Mouse (Mus musculus) erythroblast, adult 5-6 weeks (primary cell): ENCODE results near the gene Palmd. TPM values are rescaled to one million over a fixed set of nuclear protein-coding genes. Genes with fewer than 3 reads are reported as not detected.

ENCODE experiments used
- ATAC-seq: replicated peaks from 2 replicates; pipeline ENCODE4 v1.8.0; 2016; ENCODE audit warnings: moderate number of reproducible peaks, mild to moderate bottlenecking, moderate TSS enrichment, inconsistent platforms; ENCODE audit not compliant: poor library complexity, low FRiP score, severe bottlenecking
- total RNA-seq, 2 experiments: library from RNA; stranded (forward) in 1 of 2; stranded (reverse) in 1 of 2; fragments of 150-400 nt in 1 of 2; fragments of 200-764, 138-1000 nt in 1 of 2; gene quantifications; 2 replicates each; pipeline versions ENCODE4 v1.2.3 to v1.2.4; 2015 to 2017; ENCODE audit warnings: low replicate concordance in 2 of 2

Palmd gene
- total RNA-seq, 2 experiments from 2014 or later = not detected

- ATAC-seq = no peak
These were observed 7.2 kb downstream of the Palmd start for GRCm38 (mm10) chr3:116961354-116962142.

- ATAC-seq = no peak
These were observed 8.4 kb downstream of the Palmd start for GRCm38 (mm10) chr3:116960414-116960813.

GRCm38 (mm10) chr3:116955061-116955460, 13.7 kb downstream of the Palmd start:
- ATAC-seq = no peak

DNA sequence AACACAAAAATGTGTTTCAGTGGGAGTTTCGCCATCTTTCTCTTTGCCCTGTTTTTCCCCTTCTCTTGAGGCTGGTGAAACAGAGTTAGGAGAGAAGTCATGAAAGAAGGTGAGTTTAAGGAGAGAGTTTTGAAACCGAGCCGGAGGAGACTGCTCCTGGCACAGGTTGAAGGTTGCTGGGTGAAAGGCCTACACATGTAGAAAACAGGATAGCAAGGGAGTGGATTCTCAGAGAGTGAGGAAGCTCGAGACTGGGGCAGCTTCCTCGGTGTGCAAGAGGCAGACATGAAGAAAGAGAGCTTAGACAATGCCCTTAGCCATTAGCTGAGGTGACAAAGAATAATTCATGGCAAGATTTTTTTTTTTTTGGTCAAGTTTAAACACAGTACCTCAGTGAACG, 15.4 kb downstream of the Palmd start:
- no peak for ATAC-seq

DNA sequence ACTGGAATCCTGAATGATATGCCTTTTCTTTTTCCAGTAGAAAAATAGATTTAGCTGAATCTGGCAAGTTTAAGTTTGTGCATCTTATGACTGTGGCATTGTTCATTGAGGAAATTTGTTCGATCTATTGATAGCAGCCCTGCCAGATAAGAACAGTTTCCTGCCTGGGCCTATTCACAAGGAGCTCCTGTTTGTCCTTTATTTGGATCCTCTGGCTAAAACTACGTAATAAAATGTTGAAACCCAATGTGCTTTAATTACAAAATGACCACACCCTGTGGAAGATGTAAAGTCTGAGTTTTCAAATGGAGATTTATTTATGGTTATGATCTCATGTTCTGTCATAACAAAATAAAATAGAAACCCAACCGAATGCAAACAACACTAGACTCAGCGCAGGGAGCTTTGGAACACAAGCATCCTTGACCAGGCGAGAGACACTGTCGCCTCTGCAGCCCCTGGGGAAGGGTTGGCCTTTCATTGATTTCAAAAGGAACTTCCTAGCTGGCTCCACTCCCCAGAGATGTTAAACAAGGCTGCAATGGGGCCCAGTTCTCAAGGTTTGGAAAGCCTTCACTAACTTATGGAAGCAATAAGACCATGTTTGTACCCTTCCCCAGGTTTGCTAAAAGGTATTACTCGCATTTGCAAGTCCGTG, 16.4 kb downstream of the Palmd start:
- ATAC-seq = no peak

DNA sequence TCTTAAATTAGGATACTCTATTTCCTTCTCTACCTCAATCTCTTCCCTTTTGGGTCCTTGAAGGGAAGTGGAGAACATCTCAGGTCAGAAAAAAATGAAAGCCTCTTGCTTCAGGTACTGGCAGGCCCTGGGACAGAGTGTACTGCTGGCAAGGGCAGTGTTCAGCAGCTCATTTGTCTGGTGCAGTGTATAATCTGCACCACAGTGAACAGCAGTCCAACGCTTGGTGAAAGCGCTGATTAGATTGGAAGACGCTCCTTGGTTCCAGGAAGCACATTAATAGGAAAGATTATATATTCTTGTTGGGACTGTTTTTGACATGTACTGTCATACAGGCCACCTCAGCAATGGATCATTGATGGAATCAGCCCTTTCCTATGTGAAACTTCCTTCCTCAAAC, 17.3 kb downstream of the Palmd start:
- no peak for ATAC-seq

- ATAC-seq = no peak
These were observed 18.1 kb downstream of the Palmd start for GRCm38 (mm10) chr3:116950665-116951115.

DNA sequence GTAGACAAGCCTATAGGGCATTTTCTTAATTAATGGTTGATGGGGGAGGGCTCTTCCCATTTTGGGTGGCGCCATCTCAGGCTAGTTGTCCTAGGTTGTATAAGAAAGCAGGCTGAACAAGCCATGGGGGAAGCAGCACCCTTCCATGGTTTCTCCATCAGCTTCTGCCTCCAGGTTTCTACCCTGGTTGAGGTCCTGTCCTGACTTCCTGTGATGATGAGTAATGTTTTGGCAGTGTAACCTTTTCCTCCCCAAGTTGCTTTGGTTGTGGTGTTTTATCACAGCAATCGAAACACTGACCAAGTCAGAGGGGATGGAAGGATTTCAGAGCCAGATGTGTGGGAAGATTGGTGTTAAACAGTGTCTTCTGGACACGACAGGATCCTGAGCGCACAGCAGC, 22.3 kb downstream of the Palmd start:
- no peak for ATAC-seq

GRCm38 (mm10) chr3:116943422-116943821, 25.4 kb downstream of the Palmd start:
- ATAC-seq = no peak

DNA sequence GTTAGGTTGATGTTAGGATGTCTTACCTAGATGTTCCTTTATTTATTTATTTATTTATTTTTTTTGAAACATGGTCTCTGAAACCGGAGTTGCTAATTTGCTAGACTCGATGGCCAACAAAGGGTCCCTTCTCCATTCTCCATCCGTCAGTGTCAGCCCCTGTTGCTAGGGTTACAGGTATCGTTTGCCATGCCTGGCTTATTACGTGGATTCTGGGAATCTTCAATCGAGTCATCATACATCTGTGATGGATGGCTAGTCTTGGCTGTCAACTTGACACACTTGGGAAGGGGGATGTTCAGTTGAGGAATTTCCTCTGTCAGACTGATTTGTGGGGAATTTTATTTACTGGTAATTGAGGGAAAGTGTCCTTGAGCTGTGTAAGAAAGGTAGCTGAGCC, 26.0 kb downstream of the Palmd start:
- ATAC-seq = no peak

- ATAC-seq = no peak
These were observed 27.1 kb downstream of the Palmd start for GRCm38 (mm10) chr3:116941559-116942117.

DNA sequence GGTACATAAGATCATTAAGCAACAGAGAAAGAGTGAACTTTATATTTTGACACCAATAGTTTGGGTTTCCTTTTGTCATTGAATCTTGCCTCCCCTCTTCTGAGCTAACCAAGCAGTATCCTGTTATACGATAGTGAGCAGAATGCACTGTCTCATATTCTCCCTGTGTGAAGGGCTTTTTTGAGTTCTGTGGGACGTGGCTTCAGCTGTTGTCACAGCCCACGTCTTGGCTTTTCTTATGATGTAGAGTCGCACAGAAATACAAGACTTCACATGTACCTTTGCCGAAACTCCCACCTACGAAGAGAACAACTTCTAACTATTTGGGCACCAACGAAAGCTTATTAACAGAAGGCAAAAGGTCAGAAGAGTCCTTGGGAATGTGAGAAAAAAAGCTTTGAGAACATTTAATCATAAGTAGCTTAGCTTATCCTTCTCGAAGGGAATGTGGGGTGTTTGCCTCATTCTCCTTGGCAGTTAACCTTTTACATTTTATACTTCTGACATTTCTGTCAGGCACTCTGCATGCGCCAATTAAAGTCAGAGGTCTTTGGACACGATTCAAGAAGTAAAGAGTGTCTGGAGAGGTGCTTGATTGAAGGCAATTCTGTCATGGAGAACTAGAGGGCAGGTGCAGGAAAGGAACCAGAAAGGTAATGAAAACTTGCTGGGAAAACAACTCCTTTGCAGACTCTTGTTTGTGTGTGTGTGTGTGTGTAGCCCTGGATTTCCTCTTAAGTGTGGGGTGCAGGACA, 27.8 kb downstream of the Palmd start:
- ATAC-seq = no peak

DNA sequence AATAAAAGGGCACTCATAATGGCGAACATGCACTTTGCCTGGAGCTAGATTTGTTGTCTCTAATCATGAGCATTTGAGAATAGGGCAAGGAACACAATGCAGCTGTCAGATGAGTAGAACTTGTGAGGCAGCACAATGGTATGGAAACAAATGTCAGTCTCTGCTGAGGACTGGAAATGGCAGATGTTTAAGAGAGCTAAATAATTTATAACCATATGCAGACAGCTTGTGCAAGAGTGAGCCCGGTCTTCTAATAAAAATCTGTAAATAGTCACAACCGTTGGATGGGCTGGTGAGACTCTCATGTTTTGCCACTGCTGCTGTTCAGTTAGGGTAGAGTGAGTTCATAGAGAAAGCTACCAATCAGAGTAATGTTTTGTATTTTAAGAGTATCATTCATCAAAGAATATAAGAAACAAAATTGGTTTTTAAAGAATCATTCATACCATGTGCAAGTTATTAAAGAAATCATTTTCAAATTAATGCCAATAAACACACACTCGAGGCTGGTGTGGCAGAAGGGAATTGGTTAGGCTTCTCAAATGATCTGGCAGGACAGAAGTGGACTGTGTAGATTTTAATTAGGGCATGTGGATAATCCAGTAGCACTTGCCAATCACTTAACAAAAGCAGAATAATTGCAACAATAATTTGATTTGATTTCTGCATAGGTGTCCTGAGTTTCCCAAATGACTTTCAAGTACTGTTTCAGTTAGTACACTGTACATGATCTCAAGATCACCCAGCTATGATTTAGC, 31.7 kb downstream of the Palmd start:
- ATAC-seq = no peak

GRCm38 (mm10) chr3:116933158-116933557, 35.6 kb downstream of the Palmd start:
- ATAC-seq = no peak

DNA sequence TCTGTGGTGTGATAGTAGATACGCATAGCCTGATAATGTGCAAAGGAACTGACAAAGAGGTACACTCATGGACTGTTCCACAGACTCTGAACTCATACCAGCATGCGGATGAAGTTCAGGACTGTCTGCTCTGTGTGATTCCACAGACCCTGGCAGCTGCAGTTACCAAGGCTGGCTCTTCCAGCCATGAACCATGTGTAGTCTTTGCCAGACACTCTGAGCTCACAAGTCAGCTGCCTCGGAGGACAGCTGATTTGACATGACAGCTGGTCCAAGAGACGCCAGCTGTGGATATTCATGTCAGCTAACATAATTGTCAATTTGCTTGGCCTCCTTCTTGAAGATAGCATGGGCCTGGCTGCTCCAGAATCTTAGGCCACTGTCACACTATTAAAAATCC, 39.8 kb downstream of the Palmd start:
- no peak for ATAC-seq

DNA sequence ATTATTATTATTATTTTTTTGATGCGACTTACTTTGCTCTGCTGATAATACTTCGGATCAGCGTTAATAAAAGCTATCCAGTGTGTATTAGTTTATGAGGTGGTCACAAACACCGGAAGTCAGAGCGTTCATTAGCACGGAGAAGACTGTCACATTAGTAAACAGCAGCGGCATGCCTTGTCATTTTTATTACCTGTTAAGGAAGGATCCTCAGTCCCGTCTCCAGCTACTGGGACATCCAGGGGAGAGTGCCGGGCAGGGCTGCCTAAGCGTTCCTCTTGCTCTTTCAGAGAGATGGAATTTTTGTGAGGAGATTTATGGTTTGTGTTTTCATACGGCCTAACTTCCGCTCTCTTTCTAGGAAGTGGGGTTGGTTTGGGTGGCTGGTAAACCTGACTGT, 45.7 kb downstream of the Palmd start:
- ATAC-seq = no peak

DNA sequence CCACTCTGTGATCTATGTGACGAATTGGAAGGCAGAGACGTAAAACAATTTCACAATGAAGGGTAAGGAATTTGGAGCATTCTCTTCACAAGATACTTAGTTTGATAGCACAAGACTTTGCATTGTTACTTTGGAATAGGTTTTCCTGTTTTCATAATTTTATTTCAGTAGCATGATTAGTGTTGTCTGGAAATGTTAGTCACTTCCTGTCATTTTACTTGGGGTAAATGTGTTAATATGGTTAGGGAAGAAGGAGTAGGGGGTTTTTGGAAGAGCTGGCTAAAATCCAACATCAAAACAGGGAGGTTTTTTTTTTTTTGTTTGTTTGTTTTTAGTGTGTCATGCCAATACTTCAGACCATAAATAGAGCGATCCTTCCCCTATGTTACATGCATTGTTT, 47.3 kb downstream of the Palmd start:
- no peak for ATAC-seq

GRCm38 (mm10) chr3:116917016-116917415, 51.8 kb downstream of the Palmd start:
- ATAC-seq = no peak

GRCm38 (mm10) chr3:116914931-116915330, 53.9 kb downstream of the Palmd start:
- no peak for ATAC-seq

GRCm38 (mm10) chr3:116914374-116914773, 54.4 kb downstream of the Palmd start:
- no peak for ATAC-seq
